Mouse (Mus musculus): ENCODE results near the gene Nfyc. TPM values are rescaled to one million over a fixed set of nuclear protein-coding genes. Genes with fewer than 3 reads are reported as not detected.
A peak's percentile ranks its signal among the peaks of the same experiment; 100 is the strongest.

Nfyc gene
- total and polyA plus RNA-seq, 3 experiments: 33.6 to 51.1 (median 41.0) TPM

DNA sequence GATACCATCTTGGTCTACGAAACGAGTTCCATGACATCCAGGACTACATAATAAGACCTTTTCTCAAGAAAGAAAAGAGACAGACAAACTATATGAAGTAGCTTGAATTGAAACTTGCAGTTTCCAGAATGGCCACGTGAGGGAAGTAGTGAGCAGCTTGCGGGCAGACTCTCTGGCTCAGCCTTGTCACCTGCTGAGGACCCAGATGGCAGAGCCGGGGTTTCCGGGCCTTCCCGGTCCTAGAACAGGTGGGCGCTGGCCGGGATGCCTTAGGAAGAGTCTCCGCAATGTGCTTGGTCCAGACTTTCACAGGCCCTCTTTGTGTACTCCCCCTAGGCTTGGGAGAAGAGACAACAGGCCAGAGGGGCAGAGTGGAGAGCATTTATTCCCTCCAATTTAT, 19.6 kb upstream of the Nfyc start:
- no peaks in the 10 kb centered on the region for H3K36me3 ChIP-seq (replicated peaks in 1 of 2; ENCODE audit: control insufficient read depth in 1 of 2, insufficient read depth in 1 of 2, low read length in 1 of 2)
- no peak overlapping the region for H3K4me3 ChIP-seq (replicated peaks in 1 of 3; ENCODE audit: low read depth in 2 of 3, low read length in 2 of 3, poor library complexity in 1 of 3)
- dilution Hi-C loops (cut with MboI; ENCODE audit: extremely low pct_ligation_motif_present, extremely low pct_unique_long_range_greater_than_20kb, low sequenced_read_pairs) (no loop called here), in situ Hi-C loops (cut with MboI; ENCODE audit: low pct_ligation_motif_present, low pct_unique_long_range_greater_than_20kb, low sequenced_read_pairs) (loop anchor here (25.0 kb wide), 1 partner anchor 264 kb away; the partner anchor contains the start of gene Gm8439)
- H3K27me3 ChIP-seq (replicated peaks): peaks cover 24% of the 10 kb centered on the region
- no peak overlapping the region for H3K9ac ChIP-seq (ENCODE audit: insufficient read depth, low read depth)
- no peaks in the 10 kb centered on the region for H3K79me2 ChIP-seq (replicated peaks; ENCODE audit: control insufficient read depth, extremely low read depth, insufficient read depth, poor library complexity, severe bottlenecking)
- H3K9me3 ChIP-seq (replicated peaks; ENCODE audit: low read length): peaks cover 9% of the 10 kb centered on the region
- DNase-seq (ENCODE audit: extremely low read depth): peak; percentile 56
- 0 out of 2 replicates have a peak overlapping the region, but pooled peaks have one; percentile 6 for H3K4me2 ChIP-seq (ENCODE audit: insufficient read depth, low read depth, poor library complexity, severe bottlenecking)
- H3K27ac ChIP-seq (ENCODE audit: insufficient read depth, low read depth): no peak overlapping the region
- peak; percentile 38 for TF ChIP-seq BHLHE40 (IDR thresholded peaks at IDR 0.05; ENCODE audit: low read depth, low read length)
- no peak for TF ChIP-seq CHD1 (IDR thresholded peaks at IDR 0.05; ENCODE audit: low read depth, low read length)
- TF ChIP-seq USF2 (conservative IDR thresholded peaks at IDR 0.05; ENCODE audit: low read depth, low read length): no peak
- no peak; the same call in 1 of the 2 replicates for TF ChIP-seq MEF2A (IDR thresholded peaks at IDR 0.05; ENCODE audit: borderline replicate concordance, low read depth, low read length)
- no peak for TF ChIP-seq GABPA (IDR thresholded peaks at IDR 0.05; ENCODE audit: insufficient replicate concordance, low read depth, low read length)
- peak; percentile 96 for TF ChIP-seq SMC3 (IDR thresholded peaks at IDR 0.05; ENCODE audit: low read depth, low read length)
- no peak for TF ChIP-seq NRF1 (IDR thresholded peaks at IDR 0.05; ENCODE audit: low read depth, low read length)
- no peak for TF ChIP-seq TBP (conservative IDR thresholded peaks at IDR 0.05; ENCODE audit: low read depth, low read length)
- no peak for TF ChIP-seq USF1 (IDR thresholded peaks at IDR 0.05; ENCODE audit: low read depth, low read length)
- TF ChIP-seq IRF4 (IDR thresholded peaks at IDR 0.05; ENCODE audit: low read depth, low read length): 0 out of 2 replicates have a peak, but pooled peaks have one; percentile 9
- TF ChIP-seq CTCF (conservative IDR thresholded peaks at IDR 0.05 in 1 of 2, IDR thresholded peaks at IDR 0.05 in 1 of 2; ENCODE audit: low read depth in 2 of 2, low read length in 2 of 2): peak; percentile 82 to 91
- TF ChIP-seq JUN (IDR thresholded peaks at IDR 0.05; ENCODE audit: insufficient read depth, low read depth, low read length): no peak
- TF ChIP-seq ZNF384 (IDR thresholded peaks at IDR 0.05; ENCODE audit: low read depth, low read length): peak; percentile 13; the same call in 1 of the 2 replicates
- no peak for TF ChIP-seq NELFE (IDR thresholded peaks at IDR 0.05; ENCODE audit: low read depth, low read length)
- TF ChIP-seq E2F4 (IDR thresholded peaks at IDR 0.05; ENCODE audit: insufficient replicate concordance, low read depth, low read length): no peak
- TF ChIP-seq MAFK (IDR thresholded peaks at IDR 0.05; ENCODE audit: insufficient replicate concordance, low read length): no peak
- no peak for TF ChIP-seq ETS1 (conservative IDR thresholded peaks at IDR 0.05; ENCODE audit: low read depth, low read length)
- peak; percentile 65 for TF ChIP-seq RAD21 (IDR thresholded peaks at IDR 0.05; ENCODE audit: low read depth, low read length)
- TF ChIP-seq ZC3H11A (IDR thresholded peaks at IDR 0.05; ENCODE audit: low read depth, low read length): peak; percentile 67
- no peak for TF ChIP-seq MXI1 (IDR thresholded peaks at IDR 0.05; ENCODE audit: low read depth, low read length)
- no peak for TF ChIP-seq KAT2A (IDR thresholded peaks at IDR 0.05; ENCODE audit: insufficient replicate concordance, low read length)
- peaks cover 0 to 3% of the 10 kb centered on the region in 2 experiments; a peak in 2 of 4 replicates for H3K4me1 ChIP-seq (ENCODE audit: control insufficient read depth in 1 of 2, insufficient read depth in 2 of 2)

Measured in CH12.LX (cell line).